Mouse (Mus musculus) embryonic facial prominence, embryonic 14.5 days (tissue): ENCODE results near the gene Zfhx3. TPM values are rescaled to one million over a fixed set of nuclear protein-coding genes. Genes with fewer than 3 reads are reported as not detected.

ENCODE experiments used
- ATAC-seq: fragments of 200-750 bp; cut with Nextera tagmentation; 2 replicates; pipeline ENCODE4 v1.8.0; 2017; ENCODE audit warnings: low read depth, moderate number of reproducible peaks, moderate TSS enrichment
- DNase-seq: peaks from one replicate; pipeline ENCODE4 v3.0.0-alpha.2; 2015; ENCODE audit warnings: low spot score
- H3K27ac ChIP-seq: fragments of 300-500 bp; sonication (generic); replicated peaks from 2 replicates; pipeline ENCODE4 v1.5.1; 2014; ENCODE audit warnings: low read depth, mild to moderate bottlenecking, low read length, moderate library complexity
- H3K27me3 ChIP-seq: fragments of 300-500 bp; sonication (generic); replicated peaks from 2 replicates; pipeline ENCODE4 v1.6.1; 2014; ENCODE audit warnings: low read length; ENCODE audit not compliant: control insufficient read depth, insufficient read depth
- H3K36me3 ChIP-seq: fragments of 300-500 bp; sonication (generic); 2 replicates; pipeline ENCODE4 v1.6.1; 2014; ENCODE audit warnings: low read length, mixed read lengths; ENCODE audit not compliant: control insufficient read depth, insufficient read depth
- H3K4me1 ChIP-seq: fragments of 300-500 bp; sonication (generic); 2 replicates; pipeline ENCODE4 v1.6.1; 2014; ENCODE audit warnings: antibody characterized with exemption, low read length; ENCODE audit not compliant: control insufficient read depth, insufficient read depth
- H3K4me2 ChIP-seq: fragments of 300-500 bp; sonication (generic); 2 replicates; pipeline ENCODE4 v1.6.1; 2014; ENCODE audit warnings: low read depth, mild to moderate bottlenecking, low read length, moderate library complexity, mixed read lengths
- H3K4me3 ChIP-seq: fragments of 300-500 bp; sonication (generic); 2 replicates; pipeline ENCODE4 v1.5.1; 2014; ENCODE audit warnings: low read depth, mild to moderate bottlenecking, low read length
- H3K9ac ChIP-seq: fragments of 300-500 bp; sonication (generic); 2 replicates; pipeline ENCODE4 v1.6.1; 2014; ENCODE audit warnings: low read depth, mild to moderate bottlenecking, low read length, moderate library complexity, mixed read lengths
- H3K9me3 ChIP-seq: fragments of 300-500 bp; sonication (generic); 2 replicates; pipeline ENCODE4 v1.6.1; 2016; ENCODE audit warnings: low read length; ENCODE audit not compliant: control insufficient read depth
- WGBS: fragments of 180-500 bp; shearing (Covaris S2); extraction: QIAGEN DNeasy Blood & Tissue Kit; methylation state at CpG from one replicate; pipeline ENCODE4 v1.1.7; 2014; 5-methylcytosine and 5-hydroxymethylcytosine counted together
- polyA plus RNA-seq: library from polyadenylated mRNA; unstranded; fragments of >200 nt; fragmentation: Nextera tagmentation; extraction: Ambion mirVana; gene quantifications from 2 replicates; pipeline ENCODE4 v1.2.1, GENCODE M21; 2014

Gene Zfhx3
- polyA plus RNA-seq, 1 experiment from 2014 or later: 14.2 TPM

DNA sequence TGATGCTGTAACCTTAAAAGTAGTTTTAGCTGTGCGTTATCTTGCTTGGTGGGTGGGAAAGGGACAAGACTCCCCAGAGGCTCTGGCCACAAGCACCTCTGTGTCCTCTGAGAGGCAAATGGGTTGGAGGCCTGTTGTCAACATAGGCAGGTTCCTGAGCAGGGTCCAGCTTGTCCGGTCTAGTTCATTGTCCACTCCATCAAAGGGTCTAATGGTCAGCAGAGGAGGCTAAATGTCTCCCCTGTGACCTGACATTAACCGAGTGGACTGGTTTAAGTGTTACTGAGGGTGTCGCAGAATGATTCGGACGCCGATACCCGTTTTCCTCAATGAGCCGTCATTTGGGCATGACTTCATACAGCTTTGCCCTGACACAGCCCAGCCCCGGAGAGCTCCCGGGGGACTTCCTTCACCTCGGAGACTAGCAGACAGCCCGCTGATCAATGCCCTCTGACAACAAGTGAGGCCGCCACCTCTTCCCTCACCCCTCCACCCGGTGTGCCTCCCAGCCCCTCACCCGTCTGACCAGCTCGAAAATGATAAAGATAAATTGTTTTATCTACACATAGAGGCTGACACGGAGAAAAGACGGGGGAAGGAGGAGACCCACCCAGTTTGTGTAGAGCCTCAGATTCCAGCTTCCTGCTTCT lies 298.7 kb downstream of the Zfhx3 start:
- H3K36me3 ChIP-seq: no peaks in the 10 kb centered on the region
- no peaks in the 10 kb centered on the region for H3K9me3 ChIP-seq
- H3K9ac ChIP-seq: no peak overlapping the region; the same call in 1 of the 2 replicates
- peaks cover 5% of the 10 kb centered on the region for H3K27me3 ChIP-seq
- H3K27ac ChIP-seq: no peak overlapping the region
- 20% methylated on average over 18 of the region's 19 CpGs for WGBS
- H3K4me3 ChIP-seq: peak overlapping the region; percentile 10
- ATAC-seq (no peak), DNase-seq (no peak)
- H3K4me2 ChIP-seq: peak overlapping the region; percentile 44
- H3K4me1 ChIP-seq: peaks cover 29% of the 10 kb centered on the region

DNA sequence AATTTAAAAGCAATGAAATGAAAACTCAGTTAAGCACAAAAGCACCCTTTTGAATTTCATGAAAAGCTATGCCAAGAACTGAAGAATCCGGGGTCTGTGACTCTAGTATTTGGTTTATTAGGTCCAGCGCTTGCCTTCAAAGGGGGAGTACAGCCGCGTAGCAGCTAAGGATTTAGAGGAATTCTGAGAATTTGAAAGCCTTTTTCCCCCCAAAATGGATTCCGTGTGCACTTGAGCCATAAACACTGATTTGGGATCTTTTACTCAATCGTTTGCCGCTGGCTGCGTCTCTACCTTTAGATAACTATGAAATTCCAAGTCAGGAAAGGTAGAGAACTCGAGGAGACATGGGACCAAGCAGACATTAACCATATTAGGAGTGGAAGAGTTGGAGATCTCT lies 300.8 kb downstream of the Zfhx3 start:
- no peak for ATAC-seq
- DNase-seq: peak; percentile 32
- peak overlapping the region; percentile 20; the same call in 1 of the 2 replicates for H3K4me2 ChIP-seq
- H3K9ac ChIP-seq: no peak overlapping the region
- H3K27me3 ChIP-seq: peaks cover 5% of the 10 kb centered on the region
- H3K4me1 ChIP-seq: peaks cover 32% of the 10 kb centered on the region
- no peak overlapping the region for H3K27ac ChIP-seq
- no peaks in the 10 kb centered on the region for H3K9me3 ChIP-seq
- no peak overlapping the region for H3K4me3 ChIP-seq
- H3K36me3 ChIP-seq: no peaks in the 10 kb centered on the region
- 22% methylated on average over 9 of the region's 9 CpGs for WGBS

DNA sequence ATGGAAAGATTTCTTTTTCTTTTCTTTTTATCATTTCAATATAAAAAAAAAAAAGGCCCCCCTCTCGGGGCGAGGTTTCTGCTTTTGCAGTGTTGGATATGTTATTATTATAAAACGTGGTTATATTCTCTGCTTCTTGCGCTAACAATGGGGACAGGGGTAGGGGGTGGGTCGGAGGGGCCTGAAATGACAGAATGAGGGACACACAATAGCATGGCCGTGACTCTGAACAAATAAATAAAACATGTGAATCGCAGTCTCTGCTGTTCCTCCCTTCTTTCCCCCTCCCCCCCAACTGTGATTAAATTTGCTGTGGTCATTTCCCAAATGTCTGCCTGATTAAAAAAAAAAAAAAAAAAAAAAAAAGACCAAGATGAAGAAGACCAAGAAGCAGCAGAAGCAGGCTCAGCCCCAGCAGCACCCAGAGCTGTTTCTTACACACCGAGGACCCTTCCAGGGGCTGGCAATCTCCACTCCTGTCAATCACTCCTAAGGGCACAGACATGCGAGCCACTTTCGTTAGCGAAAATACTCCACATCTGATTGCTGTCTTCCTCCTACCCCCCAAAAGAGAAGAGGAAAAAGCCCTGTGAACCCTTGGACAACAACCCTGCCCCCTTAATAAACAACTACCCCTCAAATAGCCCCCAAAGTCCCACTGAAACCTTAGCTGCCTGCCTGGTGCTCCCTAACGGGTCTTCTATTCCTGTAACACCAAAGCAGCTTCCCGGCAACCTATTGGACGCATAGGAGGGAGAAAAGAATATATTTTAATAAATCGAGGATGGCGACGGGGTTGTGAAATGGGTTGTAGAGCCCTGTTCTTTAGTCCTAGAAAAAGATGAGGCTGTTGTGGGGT lies 302.4 kb downstream of the Zfhx3 start:
- 52% methylated on average over 17 of the region's 17 CpGs for WGBS
- ATAC-seq (no peak), DNase-seq (peak; percentile 31)
- Histone ChIP-seq H3K4me1 (peaks cover 32% of the 10 kb centered on the region), H3K4me2 (peak overlapping the region; percentile 42), H3K9me3 (no peaks in the 10 kb centered on the region), H3K9ac (0 out of 2 replicates have a peak overlapping the region, but pooled peaks have one; percentile 10), H3K36me3 (no peaks in the 10 kb centered on the region), H3K27me3 (peaks cover 5% of the 10 kb centered on the region), H3K27ac (no peak overlapping the region), H3K4me3 (no peak overlapping the region)

DNA sequence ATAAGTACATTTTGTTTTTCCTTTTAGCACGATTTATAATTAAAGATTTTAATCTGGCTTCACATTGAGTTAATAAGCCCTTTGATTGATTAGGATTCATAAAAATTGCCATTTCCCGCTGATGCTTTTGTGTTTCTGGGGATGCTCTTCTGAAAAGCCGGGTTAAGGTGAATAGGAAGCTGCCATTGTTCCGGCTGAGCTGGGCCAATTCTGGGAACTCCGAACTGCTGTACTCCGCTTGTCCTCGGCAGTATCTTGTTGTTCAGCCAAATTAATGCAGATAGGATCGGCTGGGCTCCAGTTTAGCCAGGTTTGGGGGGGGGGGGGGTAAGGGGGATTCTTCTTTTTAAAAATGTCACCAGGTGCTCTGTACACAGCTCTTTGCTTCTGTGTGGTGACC lies 303.1 kb downstream of the Zfhx3 start:
- Histone ChIP-seq H3K4me1 (peaks cover 28% of the 10 kb centered on the region), H3K9ac (no peak overlapping the region), H3K36me3 (no peaks in the 10 kb centered on the region), H3K27ac (no peak overlapping the region), H3K4me3 (no peak overlapping the region), H3K9me3 (no peaks in the 10 kb centered on the region), H3K27me3 (peaks cover 5% of the 10 kb centered on the region), H3K4me2 (no peak overlapping the region)
- no peak for DNase-seq
- 62% methylated on average over 8 of the region's 8 CpGs for WGBS
- ATAC-seq: no peak

DNA sequence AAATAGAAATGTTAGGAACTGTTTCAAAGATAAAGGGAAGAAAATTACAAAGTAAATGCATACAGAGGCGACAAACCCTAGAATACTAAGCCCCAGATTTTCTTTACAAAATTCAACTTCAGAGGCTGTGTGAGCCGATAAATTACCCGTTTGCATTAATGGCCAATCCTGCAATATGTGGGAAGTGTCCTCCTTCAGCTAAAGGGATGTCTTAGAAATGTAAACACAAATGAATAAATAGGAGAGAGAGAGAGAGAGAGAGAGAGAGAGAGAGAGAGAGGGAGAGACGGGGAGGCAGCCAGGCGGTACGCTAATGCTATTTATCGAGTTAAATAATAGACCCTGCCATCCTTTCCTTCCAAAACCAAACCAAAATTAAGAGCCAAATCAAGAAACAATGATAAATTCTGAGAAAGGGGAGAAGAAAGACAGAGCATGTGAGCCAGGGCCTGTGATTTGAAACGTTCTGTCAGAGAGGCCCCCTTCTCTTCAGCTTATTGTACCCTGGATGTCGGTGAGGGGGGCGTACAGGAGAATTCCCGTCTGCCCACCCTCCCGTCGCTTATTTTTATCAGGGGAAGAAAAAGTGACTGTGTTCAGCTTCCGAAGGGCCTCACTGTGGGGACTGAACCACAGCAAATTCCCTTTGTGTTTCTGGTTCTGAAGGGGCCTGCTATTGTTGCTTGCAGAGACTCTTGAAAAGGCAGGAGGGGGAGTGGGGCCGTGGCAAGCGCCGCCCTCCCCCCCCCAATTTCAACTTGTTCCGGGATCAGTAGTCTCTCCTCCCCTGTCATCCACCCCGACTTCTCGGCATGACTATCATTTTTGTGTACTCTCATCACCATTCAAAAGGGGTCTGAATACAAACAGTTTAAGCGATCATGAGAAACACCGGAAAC lies 303.8 kb downstream of the Zfhx3 start:
- ATAC-seq: no peak
- Histone ChIP-seq H3K9ac (0 out of 2 replicates have a peak overlapping the region, but pooled peaks have one; percentile 37), H3K4me2 (no peak overlapping the region)

DNA sequence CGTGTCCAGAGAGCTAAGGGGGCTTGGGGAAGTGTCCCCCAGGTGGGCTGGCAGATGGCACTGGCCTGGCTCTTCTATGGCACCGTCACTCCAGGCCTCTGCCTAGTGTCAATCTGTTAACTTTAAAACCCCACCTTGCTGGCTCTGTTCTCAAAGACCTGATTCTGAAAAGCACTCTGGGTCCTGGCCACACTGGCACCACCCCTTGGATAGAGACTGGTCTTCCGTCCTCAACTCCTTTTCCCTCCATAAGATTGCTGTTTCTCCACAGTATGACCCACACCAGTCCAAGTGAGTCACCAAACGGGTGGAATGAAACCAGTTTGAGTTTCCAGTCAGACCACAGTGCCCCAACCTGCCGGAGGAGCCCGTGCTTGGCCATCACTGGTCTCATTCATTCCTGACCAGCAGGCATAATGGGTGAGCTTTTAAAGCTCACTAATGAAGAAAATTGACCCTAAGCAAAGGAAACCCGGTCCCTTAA lies 304.5 kb downstream of the Zfhx3 start:
- 55% methylated on average over 7 of the region's 7 CpGs for WGBS
- Histone ChIP-seq H3K4me1 (peaks cover 18% of the 10 kb centered on the region), H3K36me3 (no peaks in the 10 kb centered on the region), H3K27me3 (peaks cover 5% of the 10 kb centered on the region), H3K9me3 (no peaks in the 10 kb centered on the region), H3K9ac (no peak overlapping the region), H3K27ac (no peak overlapping the region), H3K4me3 (no peak overlapping the region), H3K4me2 (no peak overlapping the region)
- no peak for DNase-seq
- no peak for ATAC-seq

More for the DNA sequence above, 303.8 kb downstream of the Zfhx3 start:
- 38% methylated on average over 22 of the region's 22 CpGs for WGBS
- peak; percentile 24 for DNase-seq
- Histone ChIP-seq H3K9me3 (no peaks in the 10 kb centered on the region), H3K27ac (no peak overlapping the region), H3K36me3 (no peaks in the 10 kb centered on the region), H3K4me3 (no peak overlapping the region), H3K4me1 (peaks cover 21% of the 10 kb centered on the region), H3K27me3 (peaks cover 5% of the 10 kb centered on the region)

DNA sequence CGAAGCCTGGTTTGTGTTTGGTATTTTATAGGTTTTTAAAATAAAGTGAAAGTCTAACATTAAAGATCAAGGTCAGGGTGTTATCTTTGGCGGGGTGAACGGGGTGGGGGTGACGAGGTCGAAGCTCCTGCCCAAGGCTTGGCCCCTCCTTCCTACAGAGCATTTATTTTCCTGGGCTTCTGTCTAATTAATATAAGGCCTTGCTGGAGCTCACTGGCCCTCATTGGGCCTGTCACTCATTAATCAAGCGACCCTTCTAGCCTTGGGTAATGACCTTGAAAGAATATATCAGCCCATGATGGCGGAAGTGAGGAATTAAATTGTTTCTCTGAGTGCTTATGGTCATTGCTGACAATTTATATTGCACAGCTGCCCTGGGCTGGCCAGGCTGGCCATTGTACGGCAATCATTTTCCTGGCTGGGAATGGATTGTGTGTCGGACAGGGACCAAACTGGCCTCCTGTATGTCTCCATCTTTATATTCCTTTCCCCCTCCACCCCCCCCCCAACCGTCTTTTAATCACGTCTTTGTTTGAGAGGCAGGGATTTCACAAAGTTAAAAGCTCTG lies 322.2 kb downstream of the Zfhx3 start:
- DNase-seq (no peak), ATAC-seq (peak; percentile 53; the same call in 1 of the 2 replicates)
- Histone ChIP-seq H3K4me3 (no peak overlapping the region), H3K36me3 (no peaks in the 10 kb centered on the region), H3K4me1 (no peaks in the 10 kb centered on the region), H3K9me3 (no peaks in the 10 kb centered on the region), H3K27ac (no peak overlapping the region), H3K4me2 (no peak overlapping the region), H3K9ac (no peak overlapping the region), H3K27me3 (no peaks in the 10 kb centered on the region)
- 59% methylated on average over 11 of the region's 11 CpGs for WGBS

DNA sequence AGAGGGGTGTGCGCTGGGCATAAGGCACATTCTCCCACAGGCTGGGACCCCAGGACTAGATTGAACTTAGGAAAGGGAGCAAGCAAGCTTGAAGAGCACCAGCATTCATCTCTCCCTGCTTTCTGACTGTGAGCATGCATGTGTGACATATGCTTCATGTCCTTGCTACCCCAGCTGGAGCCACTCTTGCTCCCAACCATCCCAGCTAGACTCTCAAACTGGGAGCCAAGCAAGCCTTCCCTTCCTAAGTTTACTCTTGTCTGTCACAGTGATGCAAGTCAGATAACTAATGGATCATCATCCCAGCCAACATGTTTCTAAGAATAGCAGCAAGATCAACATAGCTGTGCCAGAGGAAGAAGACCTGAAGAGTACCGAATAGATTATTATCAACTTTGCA lies 335.5 kb downstream of the Zfhx3 start:
- no peaks in the 10 kb centered on the region for H3K4me1 ChIP-seq
- H3K9ac ChIP-seq: no peak overlapping the region
- DNase-seq (no peak), ATAC-seq (no peak)
- H3K27ac ChIP-seq: no peak overlapping the region
- no peak overlapping the region for H3K4me2 ChIP-seq
- WGBS: 87% methylated on average over 2 of the region's 2 CpGs
- no peaks in the 10 kb centered on the region for H3K9me3 ChIP-seq
- H3K4me3 ChIP-seq: no peak overlapping the region
- no peaks in the 10 kb centered on the region for H3K36me3 ChIP-seq
- H3K27me3 ChIP-seq: no peaks in the 10 kb centered on the region
